Mouse (Mus musculus) layer of hippocampus, adult 9-11 months (tissue): ENCODE data around the gene Kcnj9.

Source experiments
- DNase-seq: peaks from one replicate; pipeline ENCODE4 v3.0.0; 2022

The Kcnj9 gene

DNA sequence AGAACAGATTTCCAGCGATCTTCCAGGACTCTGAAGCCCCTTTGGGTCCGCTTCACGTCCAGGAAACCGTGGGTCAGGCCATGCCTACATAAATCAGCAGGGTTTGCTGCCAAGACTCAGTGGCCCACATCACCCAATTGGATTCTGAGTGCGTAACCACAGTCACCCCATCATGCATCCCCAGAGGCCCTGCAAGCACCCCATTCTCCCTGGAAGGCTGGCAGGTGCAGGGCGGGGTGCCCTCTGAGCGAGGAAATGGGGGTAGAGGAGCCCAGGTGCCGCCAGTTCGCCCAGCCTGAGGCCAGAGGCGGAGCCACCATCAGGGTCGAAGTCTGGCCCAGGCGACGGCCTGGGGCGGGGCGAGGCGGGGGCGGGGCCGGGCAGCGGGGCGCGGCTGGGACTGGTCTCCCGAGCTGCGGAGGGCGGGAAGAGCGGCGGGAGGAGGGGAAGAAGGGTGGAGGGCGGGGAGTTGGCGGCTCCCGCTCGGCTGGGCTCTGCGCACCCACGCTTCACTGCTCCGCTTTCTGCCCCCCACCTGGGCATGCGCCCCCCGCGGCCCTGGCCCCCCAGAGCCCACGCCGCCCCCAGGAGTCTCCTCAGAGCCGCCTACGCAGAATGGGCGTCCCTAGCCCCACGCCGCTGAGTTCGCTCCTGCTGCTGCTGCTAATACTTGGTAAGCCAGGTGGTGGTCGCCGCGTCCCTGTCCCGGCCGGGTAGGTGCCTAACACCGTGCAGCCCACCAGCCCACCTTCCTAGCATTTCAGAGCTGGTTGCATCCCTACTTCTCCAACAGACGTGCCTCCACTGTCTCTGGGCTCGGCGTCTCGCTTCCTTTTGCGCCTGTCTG, 17.0 kb downstream of the Kcnj9 start:
- peak; percentile 85 for DNase-seq

DNA sequence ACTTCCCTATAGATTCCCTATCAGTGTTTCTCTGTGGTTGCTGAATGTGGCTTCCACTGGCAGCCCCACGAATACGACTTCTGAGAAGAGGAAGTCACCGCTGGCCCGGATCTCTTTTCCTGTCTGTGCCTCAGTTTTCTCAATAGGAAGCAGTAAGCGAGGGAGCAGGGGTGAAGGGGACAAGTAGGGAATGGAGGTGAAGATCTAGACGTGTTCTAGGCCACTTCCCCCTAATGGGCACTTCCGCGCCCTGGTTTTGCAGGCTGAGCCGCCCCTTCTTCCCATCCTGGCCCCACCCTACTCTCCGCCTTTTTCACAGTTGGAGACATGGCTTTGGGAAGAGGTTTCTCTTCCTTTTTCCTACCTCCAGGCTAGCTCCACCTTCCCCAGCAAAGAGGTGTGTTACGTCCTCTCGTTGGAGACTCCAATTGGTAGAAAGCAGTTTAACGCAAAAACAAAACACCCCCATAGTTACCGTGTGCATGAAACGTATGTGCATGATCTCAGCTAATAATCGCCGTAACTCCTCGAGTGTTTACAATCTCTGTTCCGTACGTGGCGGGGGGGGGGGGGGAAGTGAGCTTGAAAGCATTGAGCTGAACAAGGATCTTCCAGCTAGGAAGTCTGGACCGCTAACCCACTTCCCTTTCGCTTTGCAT, 17.7 kb downstream of the Kcnj9 start:
- peak; percentile 79 for DNase-seq

DNA sequence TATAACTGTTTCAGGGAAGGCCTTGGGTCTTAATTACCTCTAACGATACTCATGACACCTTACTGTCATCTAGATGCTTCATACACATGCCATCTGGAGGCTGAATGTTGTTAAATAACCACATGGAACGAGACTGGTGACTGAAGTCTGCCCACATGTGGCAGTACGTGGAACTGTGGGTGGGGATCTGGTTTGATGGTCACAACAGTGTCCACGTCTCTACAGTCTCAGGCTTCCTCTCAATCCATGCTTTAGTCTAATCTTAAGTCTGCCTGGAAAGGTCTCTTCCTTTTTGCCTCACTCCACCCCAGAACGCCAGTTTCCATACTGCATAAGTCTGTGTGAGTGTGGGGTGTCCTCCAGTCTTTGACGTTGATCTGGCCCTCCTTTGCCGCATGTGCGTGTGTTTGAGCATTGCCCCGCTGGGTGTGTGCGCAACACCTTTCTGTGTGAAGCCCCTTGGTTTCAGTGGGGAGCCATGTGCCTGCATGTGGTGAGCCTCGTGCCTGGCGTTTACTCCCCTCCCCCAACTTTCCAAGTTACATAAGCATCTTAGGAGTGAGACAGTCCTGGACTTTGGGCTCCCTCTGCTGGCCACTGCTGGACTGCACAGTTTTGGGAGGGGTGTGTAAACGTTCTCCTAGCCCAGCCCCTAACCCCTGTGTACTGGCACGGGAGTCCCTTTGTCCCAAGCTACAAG, 19.3 kb downstream of the Kcnj9 start:
- peak; percentile 92 for DNase-seq

DNA sequence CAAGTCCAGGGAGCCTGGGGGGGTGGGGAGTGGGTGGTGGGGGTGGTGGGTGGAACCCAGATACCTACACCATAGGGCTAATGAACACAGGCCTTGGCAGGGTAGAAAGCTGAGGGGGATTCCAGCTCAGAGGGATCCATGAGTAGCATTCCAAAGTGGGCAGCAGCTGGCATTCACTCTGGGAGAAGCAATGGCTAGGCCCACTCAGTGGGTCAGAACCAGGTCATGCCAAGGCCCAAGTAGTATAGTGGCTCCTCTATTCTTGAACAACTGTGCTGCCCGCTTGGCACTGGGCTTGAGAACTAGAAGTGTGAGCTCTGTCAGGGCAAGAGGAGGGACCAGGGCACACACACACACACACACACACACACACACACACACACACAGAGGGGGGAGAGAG, 20.7 kb downstream of the Kcnj9 start:
- no peak for DNase-seq

DNA sequence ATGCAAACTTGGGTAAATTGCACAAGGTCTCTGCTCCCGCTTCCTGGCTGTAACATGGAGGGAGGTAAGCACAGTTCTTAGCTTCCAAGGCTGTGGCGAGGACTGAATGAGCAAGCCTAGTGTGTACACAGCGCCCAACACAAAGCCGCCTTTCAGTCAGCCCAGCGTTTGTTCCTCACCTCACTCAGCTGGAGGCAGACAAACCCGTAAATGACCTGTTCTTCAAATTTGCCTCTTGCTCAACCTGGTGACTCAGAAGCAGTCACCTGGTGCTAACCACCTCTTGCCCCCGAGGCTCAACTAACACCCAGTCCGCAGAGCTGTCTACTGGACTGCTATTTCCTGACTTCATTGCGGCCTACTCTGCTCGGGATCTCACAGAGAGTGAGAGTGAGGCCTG, 21.2 kb downstream of the Kcnj9 start:
- no peak for DNase-seq

DNA sequence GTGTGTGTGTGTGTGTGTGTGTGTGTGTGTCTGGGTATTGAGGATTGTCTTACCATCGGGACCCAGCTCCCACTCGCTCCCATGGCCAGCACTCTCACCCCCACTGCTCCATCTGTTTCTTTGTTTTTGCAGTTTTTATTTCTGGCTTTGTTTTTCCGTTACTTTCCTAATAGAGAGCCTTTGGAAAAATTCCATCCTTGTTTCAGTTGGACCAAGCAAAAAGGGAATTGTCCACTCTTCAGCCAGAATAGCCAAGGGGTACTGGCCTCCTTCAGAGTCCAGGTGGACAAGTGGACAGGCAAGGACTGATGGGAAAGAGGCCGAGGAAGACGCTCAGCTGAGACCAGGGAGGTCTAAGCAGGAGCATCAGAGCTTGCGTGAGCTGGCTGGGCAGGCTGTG, 22.2 kb downstream of the Kcnj9 start:
- no peak for DNase-seq

DNA sequence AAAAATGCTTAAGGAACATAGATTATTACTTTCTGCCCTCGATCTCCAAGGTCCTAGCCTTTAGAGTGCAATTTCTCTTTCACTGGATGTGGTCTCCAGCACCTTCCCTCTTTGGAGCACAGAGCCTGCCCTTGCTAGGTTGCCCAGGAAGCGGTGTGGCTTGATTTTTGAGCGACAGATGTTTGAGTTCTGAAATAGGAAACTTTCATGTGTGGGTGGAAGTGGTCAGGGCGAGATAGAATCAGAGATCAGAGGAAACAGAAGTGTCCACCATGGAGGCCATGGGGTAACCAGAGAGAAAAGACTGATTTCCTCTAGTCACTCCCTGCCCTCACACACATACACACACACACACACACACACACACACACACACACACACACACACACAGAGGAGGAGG, 22.9 kb downstream of the Kcnj9 start:
- DNase-seq: no peak

DNA sequence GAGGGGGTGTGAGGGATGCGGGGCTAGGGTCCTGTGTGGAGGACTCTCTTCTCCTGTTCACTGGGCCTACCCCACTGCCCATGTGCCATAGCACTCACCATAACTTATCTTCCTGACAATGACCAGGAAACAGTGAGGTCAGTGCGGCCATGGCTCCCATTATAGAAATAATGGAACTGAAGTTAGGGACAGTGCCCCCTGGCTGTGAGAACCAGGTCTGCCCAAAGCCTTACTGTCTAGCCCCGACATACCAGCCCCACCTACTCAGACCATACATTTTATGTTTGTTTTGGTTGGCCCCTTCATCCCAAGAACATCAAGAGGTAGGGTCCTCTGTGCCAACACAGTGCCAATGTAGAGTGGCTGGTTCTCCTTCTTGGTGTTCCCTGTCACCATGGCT, 23.5 kb downstream of the Kcnj9 start:
- DNase-seq: no peak

DNA sequence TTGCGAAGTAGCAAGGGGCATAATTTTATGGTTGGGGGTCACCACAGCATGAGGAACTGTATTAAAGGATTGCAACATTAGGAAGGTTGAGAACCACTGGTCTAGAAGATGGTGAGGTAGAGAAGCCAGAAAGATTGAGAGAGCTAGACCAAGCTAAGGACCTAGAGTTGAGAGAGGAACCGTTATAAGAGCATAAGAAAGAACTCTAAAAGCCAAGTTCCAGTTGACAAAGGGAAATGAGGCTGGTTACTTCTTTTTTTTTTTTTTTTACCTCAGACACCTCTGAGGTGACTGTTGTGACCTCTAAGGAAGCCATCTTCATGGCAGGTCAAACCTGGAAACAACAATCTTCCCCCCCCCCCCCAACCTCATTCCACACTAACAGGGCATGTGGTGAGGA, 24.0 kb downstream of the Kcnj9 start:
- no peak for DNase-seq

DNA sequence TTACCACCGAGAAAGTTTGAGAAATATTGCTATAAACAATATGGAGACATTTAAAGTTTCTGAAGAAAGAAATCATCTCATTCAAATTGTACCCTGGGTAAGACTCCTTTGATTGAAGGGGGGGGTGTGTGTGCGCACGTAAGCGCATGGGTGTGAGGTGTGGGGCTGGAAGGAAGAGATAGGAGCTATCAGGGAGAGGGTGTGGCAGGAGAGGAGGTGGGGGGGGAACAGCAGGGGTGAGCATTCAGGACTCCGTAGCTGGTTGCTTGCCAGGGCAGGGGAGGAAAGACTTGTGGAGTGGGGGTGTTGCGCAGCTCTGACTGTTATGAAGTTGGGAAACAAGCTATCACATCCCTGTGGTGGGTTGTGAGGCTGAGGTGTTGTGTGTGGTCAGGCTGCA, 24.7 kb downstream of the Kcnj9 start:
- DNase-seq: no peak

DNA sequence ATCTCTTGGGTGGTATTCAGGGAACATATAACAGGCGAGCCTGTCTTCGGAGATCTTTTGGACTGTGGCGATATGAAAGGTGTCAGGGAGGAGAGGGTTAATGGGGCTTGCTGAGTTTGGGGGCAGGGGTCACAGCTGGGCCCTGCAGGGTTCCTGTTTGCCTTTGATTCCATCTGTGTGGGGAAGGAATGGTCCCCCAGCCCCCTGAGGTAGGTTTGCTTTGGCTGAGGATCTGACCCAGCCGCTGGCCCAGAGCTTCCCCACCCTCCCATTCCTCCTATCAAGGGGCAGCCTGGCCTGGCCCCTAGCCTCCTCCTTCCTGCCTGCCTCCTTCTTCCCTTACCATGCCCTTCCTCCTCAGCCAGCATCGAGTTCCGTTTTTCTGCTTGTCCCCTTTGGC, 26.3 kb downstream of the Kcnj9 start:
- no peak for DNase-seq

DNA sequence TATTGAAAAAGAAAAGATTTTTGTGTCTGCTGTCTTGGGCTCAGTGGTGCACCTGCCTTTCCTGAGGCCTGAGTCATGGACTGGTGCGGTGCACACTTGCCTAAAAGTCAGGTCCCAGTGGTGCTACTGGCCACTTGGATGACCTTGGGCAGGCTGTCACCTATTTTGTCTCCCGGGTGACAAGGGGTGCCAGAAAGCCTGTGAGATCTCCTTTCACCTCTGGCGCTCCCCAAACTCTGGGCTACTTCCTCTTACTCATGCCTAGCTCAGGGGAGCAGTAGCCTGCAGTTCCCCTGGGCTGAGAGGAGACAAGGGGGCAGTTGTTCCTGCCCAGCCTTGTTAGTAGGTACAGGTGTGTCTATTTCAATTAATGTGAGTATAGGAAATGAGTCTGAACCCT, 26.8 kb downstream of the Kcnj9 start:
- no peak for DNase-seq

DNA sequence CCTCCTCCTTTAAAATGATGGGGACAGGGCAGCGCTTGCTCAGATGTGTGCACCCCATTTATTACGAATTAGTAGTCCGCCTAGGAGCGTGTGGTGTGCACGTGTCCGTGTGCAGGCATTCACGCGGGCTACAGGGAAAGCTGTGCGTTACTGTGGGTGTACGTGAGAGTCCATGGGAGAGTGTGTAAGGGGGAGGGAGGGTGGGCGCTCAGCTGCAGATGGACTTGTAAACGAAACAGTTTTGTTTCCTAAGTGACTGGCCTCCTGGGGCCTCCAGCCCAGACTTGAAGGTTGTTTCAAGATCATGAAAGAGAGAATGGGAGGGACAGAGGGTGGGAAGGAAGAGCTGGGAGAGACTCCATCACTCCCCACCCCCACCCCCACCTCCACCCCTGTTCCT, 27.9 kb downstream of the Kcnj9 start:
- no peak for DNase-seq

DNA sequence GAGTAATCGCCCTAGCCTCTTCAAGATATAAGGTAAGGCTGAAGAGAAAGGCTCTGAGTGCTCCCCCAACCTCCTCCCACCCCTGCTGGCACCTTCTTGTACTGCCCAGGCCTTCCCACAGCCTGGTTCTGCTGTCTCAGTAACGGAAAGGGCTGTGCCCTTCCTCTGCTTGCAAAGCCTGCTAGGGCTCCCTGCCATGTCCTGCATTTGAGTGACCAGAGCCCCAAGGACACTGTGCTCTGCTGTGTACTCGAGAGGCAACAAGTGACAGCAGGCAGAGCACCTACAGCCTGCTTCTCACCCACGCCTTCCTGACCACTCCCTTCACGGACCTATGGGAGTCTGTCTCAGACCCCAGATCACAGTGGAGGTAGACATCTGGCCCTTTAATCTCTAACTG, 28.9 kb downstream of the Kcnj9 start:
- DNase-seq: no peak

DNA sequence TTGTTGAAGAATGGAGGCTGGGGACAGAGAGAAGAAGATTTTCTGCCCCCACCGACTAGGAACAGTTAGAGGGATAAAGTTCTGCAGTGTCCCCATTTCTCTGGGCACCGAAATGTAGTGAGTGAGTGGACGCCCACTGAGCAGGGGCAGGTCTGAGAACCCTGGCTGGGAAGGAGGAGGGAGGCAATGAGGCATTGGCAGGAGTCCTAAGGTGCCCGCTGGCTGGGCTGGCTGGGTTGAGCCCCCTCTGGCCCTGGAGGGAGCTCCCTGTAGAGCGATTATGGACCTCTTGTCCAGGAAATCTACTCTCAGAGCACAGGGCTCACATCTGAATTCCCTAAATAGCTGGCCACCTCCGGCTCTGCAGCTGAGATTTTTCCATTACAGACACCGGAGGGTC, 29.6 kb downstream of the Kcnj9 start:
- no peak for DNase-seq

DNA sequence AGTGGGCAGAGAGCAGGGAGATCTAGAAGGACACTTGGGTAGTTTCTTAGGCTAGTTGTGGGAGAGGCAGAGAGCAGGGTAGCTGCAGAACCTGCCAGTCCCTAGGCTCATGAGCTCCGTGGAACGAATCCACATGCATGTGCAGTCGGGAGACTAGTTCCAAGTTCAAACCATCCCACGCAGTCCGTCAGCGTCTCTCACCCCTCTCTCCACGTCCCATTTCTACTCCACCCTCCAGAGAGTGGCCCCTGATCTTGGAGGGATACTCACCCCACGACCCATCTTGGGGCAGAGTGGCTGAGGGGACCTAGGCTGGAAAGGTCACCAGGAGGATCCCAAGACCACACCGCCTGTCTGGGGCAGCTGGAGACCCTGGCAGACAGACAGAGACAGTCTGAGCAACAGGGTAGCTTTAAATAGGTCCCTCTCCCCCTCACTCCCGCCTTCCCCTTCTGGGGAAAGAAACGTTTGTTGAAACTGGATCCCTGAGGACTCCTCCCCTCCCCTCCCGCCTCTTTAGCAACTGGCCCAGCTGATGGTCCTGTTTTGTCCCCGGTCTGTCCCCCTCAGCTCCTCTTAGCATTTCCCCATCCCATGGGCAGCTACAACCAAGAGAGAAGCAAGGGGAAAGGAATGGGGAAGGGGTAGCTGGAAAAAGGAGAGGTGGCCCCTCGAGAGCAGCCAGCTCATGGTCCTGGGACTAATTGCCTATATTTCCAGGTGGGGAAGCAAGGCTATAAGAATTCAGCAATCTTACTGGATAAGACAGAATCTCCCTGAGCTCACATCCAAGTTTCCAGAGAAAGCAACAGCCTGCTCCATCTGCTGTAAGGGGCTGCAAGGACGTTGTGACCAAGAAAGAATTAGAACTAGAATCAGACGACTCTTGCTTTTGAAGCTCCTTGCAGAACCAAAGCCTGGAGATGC, 31.2 kb downstream of the Kcnj9 start, which contains the start of gene Atp1a2:
TSS of gene Atp1a2 (minus strand) at position 454 of the 927 bp plus-strand sequence.
- DNase-seq: no peak

DNA sequence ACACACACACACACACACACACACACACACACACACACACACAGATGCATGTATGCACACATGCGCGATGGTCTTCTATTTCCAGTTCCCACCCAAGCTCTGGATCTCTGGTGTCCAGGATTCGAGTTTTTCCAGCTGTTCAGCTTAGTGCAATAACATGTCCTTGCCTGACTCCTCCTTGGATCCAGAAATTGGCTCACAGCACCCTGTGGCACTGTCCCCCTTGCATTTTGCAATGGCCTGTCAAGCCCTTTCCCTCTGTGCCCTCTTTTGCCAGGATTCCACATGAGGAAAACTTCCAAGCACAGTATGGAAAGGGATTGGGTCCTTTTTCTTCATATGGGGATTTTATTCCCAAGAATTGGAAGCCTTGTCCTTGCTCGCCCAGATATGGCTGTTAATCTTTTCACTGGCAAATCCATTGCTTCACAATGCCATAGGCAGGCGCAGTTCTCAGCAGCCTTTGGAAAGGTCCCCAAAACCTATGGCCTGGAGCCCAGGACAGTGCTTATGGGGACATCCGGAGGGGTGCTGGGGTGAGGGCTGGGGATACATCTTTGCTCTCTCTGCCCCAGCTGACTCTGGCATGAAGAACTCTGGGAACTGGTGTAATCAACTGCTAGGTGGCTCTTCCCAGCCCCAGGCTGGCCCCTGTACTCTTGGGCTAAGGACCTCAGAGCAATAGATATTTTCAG, 32.2 kb downstream of the Kcnj9 start:
- DNase-seq: no peak

DNA sequence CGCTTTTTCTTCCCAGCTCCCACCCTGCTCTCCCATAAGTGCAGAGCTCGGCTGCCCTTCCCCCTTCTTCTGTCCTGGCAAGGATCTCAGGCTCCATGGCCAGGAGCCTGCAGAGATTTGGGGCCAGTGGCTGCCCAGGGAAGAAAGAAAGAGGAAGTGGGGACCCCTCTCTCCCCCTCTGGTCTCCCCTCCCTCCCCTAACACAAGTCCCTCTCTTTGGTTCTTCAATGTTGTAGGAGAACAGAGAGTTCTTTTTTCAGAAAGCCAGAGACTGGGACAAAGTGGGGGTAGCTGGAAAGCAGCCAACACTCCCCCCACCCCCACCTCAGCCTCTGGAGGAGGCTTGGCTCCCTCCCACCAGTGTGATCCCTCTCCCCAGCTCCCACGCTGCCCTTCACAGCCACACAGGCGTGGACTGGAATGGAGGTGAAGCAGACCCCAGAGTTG, 33.3 kb downstream of the Kcnj9 start:
- no peak for DNase-seq

DNA sequence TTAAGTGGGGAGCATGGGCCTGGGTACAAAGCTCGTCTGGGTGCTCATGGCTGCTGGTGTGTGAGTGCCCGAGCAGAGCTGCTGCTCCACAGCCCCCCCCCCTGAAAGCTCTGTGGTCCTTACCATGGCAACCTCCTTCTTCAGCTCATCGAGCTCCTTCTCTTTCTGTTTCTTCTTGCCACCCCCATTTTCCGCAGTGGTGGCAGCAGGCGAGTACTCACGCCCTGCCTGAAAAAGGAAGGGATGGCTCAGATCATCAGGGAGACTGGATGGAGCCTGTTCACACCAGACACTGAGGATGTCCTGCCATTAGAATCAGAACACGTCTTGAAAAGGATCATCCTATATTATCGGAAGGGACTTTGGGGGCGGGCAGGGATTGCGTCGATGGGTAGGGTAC, 35.7 kb downstream of the Kcnj9 start:
- no peak for DNase-seq

DNA sequence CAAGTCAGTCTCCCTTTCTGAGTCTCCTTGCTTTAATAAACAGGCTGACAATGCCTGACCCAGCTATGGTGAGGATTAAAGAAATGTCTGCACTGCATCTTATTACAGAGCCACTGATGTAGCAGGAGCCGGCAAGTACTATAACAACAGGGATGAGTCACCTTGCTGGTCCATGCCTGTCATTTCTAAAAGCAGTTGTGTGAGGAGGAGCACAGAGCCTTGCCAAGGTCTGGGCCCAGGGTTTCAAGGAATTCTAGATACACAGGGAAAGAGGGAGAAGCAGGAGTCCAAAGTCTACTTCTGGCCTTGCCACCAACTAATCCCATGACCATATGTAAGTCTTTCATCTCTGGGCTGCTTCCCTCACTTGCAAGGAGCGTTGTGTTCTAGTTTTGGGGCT, 36.2 kb downstream of the Kcnj9 start:
- no peak for DNase-seq

DNA sequence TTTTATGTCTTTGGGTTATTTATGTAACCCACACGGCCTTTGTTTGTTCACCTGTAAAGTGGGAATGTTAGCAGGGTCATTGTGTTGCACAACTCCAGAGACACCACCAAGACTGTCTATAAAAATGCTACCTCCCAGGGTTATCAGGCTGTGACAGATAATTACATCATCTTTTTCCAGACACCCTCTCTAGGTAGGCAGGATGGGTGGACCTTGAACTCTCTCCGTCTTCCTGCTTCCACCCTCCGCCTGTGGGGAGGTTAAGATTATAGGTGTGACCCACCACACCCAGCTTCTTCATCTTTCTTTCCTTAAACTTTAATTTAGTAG, 39.5 kb downstream of the Kcnj9 start:
- no peak for DNase-seq

DNA sequence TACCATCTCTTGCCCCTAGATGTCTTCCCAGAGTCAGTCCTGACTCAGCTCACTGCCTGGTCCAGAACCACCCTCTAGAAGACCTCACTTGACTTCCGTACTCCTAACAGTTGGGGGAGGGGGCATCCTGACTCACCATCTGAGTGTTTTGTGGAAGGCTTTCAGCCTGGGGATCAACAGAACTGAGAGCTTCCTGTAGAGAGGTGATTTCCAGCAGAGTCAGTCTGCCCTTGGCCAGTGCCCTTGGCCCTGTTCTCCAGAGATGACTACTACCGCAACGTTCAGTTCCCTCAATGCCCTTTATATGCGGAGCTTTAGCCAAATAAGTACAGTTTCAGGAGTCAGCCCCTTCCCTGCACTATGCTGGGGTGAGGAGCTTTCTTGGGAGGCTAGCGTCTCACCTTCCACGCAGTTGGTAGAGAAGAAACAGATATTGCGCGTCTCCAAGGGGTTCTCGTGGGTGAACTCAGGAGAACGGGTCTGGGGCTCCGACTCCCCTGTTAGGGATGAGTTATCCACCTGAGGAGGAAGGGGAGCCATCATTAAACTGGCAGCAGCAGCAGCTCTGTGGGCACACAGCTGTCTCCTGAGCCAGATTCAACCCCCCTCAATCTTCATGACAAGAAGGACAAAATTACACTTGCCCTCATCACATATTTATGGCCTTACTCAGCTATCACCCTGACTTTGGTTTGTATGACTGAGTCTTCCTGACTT, 40.1 kb downstream of the Kcnj9 start:
- DNase-seq: no peak
